Mouse (Mus musculus) urinary bladder, adult 2 months (tissue): Measurements from ENCODE around the gene Abcb6. TPM values are rescaled to one million over a fixed set of nuclear protein-coding genes. Genes with fewer than 3 reads are reported as not detected.

ENCODE experiments used
- DNase-seq: peaks from one replicate; pipeline ENCODE4 v3.0.0; 2022; ENCODE audit warnings: low spot score
- polyA plus RNA-seq: library from polyadenylated mRNA; depleted of rRNA; stranded (reverse); fragments of >200 nt; gene quantifications from 2 replicates; pipeline ENCODE4 v1.2.3, GENCODE M21; 2012; rRNA removed

The Abcb6 gene
- polyA plus RNA-seq, 1 experiment = 13.4 TPM

DNA sequence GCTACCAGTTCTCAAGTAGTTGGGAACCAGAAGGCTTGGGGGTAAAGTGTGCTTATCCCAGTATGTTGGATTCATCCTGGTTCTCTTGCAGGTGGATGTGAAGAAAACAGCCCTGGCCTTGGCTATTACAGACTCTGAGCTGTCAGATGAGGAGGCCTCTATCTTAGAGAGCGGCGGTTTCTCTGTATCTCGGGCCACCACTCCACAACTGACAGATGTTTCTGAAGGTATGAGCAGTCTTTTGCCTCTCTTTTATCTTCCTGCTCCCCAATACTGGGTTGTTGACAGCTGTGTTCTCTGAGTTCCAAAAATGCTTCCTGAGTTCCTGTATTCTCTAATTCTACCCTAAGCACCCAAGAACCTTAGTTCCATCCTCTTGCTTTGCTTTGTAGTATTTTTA, 34.6 kb downstream of the Abcb6 start:
- DNase-seq = no peak

DNA sequence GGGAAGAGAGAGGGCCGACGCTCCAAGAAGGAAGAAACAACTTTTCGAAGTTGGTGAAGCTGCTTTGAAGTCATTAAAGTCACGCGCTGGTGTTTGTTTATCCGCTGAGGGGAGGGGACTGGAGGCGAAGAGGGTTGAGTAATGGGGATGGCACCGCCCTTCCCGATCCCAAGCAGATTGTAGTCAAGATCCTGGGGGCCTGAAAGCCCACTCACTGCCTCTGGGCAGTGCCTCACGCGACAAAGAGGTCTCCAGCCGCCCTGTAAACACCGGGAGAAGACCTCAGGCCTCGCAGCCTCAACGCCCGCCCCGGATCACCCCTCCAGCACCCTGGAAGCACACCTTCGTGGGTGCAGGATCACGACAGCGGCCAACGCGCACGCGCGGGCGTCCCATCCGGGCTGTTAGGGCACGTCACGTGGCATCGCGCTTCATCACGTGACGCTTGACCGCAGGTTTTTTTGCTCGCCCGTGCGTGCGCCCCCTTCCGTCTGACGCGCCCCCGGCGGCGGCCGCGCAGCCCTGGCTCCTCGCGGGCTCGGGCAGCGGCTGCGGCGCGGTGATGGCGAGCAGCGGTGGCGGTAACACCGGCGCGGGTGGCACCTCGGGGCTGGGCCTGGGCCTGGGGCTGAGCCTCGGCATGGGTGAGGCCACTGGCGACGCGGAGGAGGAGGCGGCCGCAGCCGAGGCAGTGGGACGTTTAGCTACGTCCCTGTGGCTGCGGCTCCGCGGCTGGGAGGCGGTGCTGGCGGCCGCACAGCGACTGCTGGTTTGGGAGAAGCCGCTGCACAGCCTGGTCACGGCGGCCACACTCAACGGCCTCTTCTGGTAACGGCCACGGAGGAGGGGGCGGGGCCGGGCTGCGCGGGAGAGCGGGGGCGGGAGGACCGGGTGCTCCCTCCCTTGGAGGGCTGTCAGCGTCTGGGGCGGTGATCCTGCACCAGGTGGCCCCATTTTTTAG, 37.6 kb downstream of the Abcb6 start, which contains the start of the genes Cnppd1 and Retreg2:
Gene Cnppd1, minus strand, starts transcription at position 411 of the 961 bp plus-strand sequence.
Gene Retreg2, plus strand, starts transcription at position 478 of the 961 bp plus-strand sequence.
- peak; percentile 99 for DNase-seq

DNA sequence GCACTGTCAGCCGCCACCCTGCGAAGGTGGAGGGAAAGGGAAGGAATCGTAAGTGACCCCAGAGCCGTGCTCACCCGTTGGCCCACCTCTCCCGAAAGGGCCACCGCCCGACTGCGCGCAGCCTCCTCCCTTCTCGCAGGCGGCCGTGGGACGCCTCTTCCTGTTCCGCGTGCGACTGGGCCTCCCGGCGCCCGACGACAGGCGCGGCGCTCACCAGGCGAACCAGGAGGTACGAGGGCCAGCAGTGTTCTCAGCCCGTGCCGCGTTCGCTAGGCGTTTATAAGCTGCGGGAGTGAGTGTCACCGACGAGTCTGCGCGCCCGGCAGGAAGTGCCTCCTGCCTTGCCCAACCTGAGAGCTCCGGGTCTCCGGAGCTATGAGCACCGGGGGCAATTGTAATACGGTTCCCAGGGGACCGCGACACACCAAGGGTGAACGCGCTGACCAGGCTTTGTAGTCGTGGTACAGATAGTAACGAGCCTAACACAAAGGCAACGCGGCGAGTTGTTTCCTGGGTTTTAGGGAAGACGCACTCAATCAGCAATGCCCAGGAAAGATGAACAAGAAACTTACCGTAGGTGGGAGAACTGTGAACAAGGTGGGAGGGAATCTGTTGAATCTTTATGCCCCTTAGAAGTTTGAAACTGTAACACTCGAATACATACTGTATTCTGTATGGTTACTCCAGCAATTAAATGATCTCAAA, 38.6 kb downstream of the Abcb6 start:
- DNase-seq = peak; percentile 79

DNA sequence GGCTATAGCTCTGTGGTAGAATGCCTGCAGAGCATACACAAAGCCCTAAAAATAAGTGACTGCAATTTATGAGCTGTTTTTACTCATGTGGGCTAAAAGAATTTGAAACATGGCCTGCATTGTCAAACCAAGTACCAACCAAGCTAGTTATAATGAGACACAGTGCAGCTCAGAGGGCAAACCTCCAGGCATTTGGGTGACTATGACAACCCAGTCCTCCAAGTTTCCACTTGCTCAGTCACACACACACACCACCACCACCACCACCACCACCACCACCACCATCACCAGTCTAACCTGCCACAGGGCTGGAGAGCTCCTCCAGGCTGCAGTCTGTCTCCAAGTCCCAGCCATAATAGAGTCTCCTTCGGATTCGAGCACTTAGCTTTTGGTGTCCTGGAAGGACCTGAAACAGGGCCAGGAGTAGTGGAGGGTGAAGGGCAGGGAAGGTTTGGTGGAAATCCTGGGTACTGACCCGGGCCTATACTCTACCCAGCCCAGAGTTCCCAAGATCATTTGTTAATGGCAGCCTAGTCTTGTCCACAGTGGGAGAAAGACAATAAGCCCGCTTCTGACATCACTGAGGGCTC, 39.5 kb downstream of the Abcb6 start:
- no peak for DNase-seq

DNA sequence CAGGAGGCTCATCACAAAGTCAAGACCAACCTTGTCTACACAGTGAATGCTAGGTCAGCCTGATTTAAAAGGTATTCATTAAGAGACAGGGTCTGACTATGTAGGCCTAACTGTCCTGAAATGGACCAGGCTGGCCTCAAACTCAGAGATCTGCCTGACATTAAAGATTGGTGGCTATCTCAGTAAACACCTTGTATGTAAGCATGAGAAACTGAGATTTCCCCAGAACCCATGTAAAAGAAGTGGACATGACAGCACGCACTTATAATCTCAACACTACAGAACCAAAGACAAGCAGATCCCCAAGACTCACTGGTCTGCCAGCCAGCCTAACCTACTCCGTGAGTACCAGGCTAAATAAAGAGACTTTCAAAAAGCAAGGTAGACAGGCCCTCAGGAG, 41.7 kb downstream of the Abcb6 start:
- no peak for DNase-seq

DNA sequence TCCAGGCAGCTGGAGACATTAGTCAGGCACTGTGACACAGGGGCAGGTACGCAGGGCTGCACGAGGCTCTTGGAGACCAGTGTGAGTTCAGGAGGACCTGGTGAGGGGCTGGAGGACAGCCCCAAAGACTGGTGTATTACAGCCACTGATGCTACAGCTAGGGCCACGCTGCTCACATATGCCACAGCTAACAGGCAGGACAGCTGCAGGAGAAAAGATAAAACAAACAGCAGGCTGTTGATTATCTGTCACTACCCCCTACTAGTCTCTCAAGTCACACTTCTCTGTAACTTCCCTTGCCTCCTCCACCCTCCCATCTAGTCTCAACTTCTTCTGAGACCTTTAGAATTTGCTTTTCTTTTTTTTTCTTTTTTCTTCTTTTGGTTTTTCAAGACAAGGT, 43.5 kb downstream of the Abcb6 start:
- DNase-seq = no peak

DNA sequence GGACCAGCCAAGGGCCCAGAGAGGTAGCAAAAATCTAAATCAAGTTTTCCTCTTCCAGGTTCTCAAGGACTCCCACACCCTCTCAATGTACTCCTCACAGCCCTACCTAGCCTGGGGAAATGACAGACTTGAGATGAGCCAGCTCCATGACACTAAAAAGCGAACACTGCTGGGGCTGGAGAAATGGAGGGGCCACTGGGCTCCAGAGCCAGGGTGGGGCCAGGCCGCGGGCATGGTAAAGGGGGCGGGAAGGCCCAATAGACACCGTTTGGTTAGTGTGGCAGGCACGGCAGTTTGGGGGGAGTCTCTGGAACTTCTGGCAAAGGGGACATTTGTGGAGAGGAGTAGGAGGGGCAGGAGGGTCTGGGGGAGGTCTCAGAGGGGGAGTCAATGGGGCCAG, 43.9 kb downstream of the Abcb6 start:
- DNase-seq = no peak

DNA sequence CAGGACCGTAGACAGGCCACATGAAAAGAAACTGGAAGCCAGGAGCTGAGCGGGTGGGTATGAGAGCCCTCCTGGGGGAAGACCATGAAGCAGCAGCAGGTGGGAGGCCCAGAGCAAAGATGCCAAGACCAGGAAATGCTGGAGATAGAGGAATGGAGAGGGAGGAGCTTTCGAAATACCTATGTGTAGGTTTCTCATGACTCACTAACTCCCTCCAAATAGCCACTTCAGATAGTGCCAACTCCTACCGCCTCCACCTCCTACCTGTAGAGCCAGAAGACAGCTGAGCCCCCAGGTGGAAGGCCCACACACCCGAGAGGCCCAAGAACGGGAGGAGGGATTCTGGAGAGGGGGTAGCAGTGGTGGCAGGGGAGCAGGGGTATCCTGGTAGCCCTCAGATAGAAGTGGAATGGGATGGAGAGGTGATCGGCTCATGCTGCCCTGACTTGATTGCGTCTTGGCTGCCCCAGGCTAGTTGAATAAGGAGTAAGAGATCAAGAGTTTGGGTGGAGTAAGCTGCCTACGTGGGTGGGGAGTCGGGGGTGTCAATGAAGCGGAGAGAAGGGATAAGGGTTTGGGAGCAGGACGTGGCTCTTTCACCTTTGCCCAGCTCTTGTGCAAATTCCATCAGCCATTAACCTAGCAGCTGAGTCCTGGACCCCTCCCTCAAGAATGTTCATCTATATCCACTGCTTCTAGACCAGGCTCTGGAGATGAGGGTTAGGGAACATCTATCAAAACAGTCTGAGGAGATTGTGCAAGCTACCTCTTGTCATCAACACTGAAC, 46.6 kb downstream of the Abcb6 start, which contains the start of gene Slc23a3:
Gene Slc23a3, minus strand, starts transcription at position 470 of the 787 bp plus-strand sequence.
- DNase-seq = no peak

DNA sequence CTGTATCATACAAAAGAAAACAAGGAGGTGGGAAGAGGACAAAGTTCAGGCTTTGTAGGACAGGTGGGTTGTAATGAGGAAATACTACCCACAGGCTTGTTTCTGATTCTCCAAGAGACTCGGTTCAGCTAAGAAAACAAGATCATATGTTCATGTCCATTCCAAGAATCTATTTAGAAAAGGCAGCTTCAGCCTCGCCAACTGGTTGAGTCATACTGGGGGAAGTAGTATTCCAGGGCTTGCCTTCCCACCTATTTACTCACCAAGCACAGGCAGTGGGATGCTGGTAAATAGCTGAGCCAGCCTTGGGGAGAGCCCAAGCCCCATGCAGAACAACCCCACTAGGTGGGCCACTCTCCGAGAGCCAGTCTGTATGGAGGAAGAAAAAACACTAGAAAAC, 51.6 kb downstream of the Abcb6 start:
- DNase-seq = no peak

DNA sequence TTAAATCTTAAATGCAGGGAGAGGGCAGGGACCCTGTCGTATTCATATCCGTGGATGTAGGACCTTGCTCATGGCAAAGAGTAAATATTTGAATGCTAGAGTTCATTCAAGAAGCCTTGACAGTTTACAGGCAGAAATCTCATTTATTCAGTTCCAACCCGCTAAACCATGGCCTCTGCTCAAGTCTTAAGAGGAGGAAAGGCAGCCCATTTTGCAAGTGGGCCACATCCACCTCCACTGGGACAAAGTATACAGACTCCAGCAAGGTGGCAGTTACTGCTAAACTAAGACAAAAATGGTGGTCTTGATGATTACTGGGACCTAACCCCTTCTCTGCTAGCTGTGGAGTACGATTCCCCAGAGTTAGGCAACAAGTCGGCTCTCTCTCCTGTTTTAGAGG, 54.8 kb downstream of the Abcb6 start:
- DNase-seq = no peak

DNA sequence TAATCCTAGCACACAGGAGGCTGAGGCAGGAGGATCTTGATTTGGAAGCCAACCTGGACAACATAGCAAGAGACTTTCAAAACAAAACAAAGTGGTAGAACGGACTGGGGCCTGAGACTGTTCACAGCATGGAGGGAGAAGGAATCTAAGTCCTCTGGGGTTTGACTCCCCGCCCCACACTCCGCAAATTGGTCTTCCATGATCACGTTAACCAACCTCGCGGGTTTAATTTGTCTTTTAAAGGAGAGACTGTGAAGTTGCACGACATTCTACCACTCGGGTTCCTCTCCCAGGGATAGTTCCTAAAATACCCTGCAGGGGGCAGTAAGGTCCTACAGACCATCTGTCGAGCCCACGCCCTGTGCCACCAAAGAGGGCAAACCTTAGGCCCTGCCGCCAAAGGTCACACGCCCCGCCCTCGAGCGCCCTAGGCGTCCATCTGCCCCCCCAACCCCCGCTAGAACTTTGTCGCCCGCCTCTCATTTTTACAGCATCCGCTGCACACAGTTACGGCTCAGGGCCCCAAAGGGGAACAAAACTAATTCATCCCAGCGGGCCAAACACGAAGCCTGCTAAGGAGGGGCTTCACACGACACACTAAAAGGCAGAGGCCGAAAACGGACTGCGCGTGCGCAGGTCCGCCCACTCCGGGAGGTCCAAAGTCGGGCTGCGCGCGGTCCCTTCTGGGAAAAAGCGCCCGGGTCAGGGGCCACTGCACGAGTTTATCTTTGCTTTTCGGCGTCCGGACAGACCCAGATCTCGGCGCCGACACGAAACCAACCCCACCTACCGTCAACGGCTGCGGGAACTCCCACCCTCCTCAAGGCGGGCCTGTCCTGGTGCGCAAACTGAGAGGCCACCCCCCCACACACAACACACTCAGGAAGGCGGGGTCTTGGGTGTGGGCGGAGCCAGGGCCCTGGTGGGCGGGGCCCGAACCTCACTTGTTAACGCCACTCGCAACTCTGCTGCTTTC, 55.6 kb downstream of the Abcb6 start, which contains the start of gene Nhej1:
Gene Nhej1, minus strand, starts transcription at position 855 of the 976 bp plus-strand sequence.
- peak; percentile 89 for DNase-seq

DNA sequence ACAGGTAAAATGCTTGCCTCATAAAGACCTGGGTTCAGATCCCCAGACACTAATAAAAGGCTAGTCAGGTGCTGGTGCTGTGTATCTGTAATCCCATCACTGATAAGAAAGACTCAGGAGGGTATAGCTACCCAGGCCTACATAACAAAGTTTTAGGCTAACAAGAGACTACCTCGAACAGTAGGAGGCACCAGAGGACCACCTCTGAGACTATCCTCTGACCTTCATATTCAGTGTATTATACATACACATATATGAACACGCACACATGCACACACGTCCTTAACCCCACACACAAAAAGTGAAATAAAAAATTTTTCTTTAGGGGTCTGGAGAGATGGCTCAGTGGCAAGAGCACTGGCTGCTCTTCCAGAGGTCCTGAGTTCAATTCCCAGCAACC, 58.0 kb downstream of the Abcb6 start:
- DNase-seq = no peak

Other genes with a start within 250 kb of the Abcb6 start
- 0.01 TPM in 1 of 2 replicates, not detected in the other for gene Cfap65, start 244.8 kb downstream of the Abcb6 start, polyA plus RNA-seq
- gene Ihh, start 228.7 kb downstream of the Abcb6 start, polyA plus RNA-seq = 0.16 and 0.21 TPM in 2 replicates
- 3.4 and 4.3 TPM in 2 replicates for gene Nhej1, start 55.2 kb downstream of the Abcb6 start, polyA plus RNA-seq
- 0.91 and 1.2 TPM in 2 replicates for gene Slc23a3, start 46.5 kb downstream of the Abcb6 start, polyA plus RNA-seq
- gene Cnppd1, start 37.7 kb downstream of the Abcb6 start, polyA plus RNA-seq = 50.8 and 51.7 TPM in 2 replicates
- gene Retreg2, start 37.6 kb downstream of the Abcb6 start, polyA plus RNA-seq = 60.5 and 61.5 TPM in 2 replicates
- gene Zfand2b, start 11.7 kb downstream of the Abcb6 start, polyA plus RNA-seq = 37.7 and 45.2 TPM in 2 replicates
- 33.5 and 39.1 TPM in 2 replicates for gene Ankzf1, start 11.8 kb upstream of the Abcb6 start, polyA plus RNA-seq
- 30.4 and 36.3 TPM in 2 replicates for gene Atg9a, start 11.8 kb upstream of the Abcb6 start, polyA plus RNA-seq
- 28.9 and 33.6 TPM in 2 replicates for gene Glb1l, start 30.4 kb upstream of the Abcb6 start, polyA plus RNA-seq
- gene Stk16, start 30.4 kb upstream of the Abcb6 start, polyA plus RNA-seq = 149 and 188 TPM in 2 replicates
- gene Tuba4a, start 39.5 kb upstream of the Abcb6 start, polyA plus RNA-seq = 29.2 and 60.9 TPM in 2 replicates
- not detected in 2 replicates for gene A630095N17Rik, start 51.7 kb upstream of the Abcb6 start, polyA plus RNA-seq
- gene Dnajb2, start 56.0 kb upstream of the Abcb6 start, polyA plus RNA-seq = 34.6 and 37.8 TPM in 2 replicates
- gene Ptprn, start 84.1 kb upstream of the Abcb6 start, polyA plus RNA-seq = 0.40 and 0.65 TPM in 2 replicates
- gene Resp18, start 98.0 kb upstream of the Abcb6 start, polyA plus RNA-seq = 0.31 and 0.52 TPM in 2 replicates
- gene Dnpep, start 137.6 kb upstream of the Abcb6 start, polyA plus RNA-seq = 106 and 124 TPM in 2 replicates
- 1,825 and 2,682 TPM in 2 replicates for gene Des, start 179.9 kb upstream of the Abcb6 start, polyA plus RNA-seq
- 91.1 and 102 TPM in 2 replicates for gene Speg, start 194.9 kb upstream of the Abcb6 start, polyA plus RNA-seq